Mouse (Mus musculus): Measurements from ENCODE around the gene Slc2a3.

- TF ChIP-seq POLR2A (IDR thresholded peaks at IDR 0.05; ENCODE audit: borderline replicate concordance, control insufficient read depth, low read depth, low read length) (no peak), CTCF (IDR thresholded peaks at IDR 0.05; ENCODE audit: control insufficient read depth, insufficient read depth, low read length) (peak; percentile 54)
These were observed 15.2 kb downstream of the Slc2a3 start for GRCm38 (mm10) chr6:122786275-122786674.
